Mouse (Mus musculus): Measurements from ENCODE around the gene Ascc1. TPM values are rescaled to one million over a fixed set of nuclear protein-coding genes. Genes with fewer than 3 reads are reported as not detected.
A peak's percentile ranks its signal among the peaks of the same experiment; 100 is the strongest.

Ascc1 gene
- polyA plus RNA-seq, 1 experiment from 2014 or later, result 14.7 TPM

DNA sequence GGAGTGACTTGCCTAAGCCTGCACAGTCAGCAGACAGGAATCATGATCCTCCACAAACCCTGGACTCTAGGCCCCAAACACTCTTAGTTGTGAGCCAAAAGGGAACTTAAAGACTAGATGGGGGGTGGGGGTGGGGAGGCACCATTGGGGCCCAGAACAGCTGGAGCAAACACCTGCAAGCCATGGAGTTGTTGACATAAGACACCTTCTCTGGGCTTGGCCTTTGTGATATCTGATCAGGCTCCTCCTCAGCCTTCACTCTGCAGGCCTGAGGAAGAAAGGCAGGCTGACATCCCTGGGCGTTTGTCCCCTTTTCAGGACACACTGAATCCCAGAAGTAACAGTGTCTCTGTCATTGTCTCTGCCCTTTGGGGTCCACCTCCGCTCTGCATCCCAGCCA, 39.0 kb upstream of the Ascc1 start:
- Histone ChIP-seq H3K27me3 (ENCODE audit: insufficient read depth, low read length) (no peaks in the 10 kb centered on the region), H3K4me2 (ENCODE audit: low read depth, low read length) (no peak overlapping the region), H3K9me3 (ENCODE audit: low read length) (no peaks in the 10 kb centered on the region), H3K27ac (ENCODE audit: low read depth) (peak overlapping the region; percentile 34; the same call in 1 of the 2 replicates), H3K4me3 (ENCODE audit: low read depth, low read length) (no peak overlapping the region), H3K9ac (replicated peaks) (no peak overlapping the region), H3K4me1 (ENCODE audit: insufficient read depth) (peaks cover 15% of the 10 kb centered on the region), H3K36me3 (replicated peaks; ENCODE audit: insufficient read depth, low read length) (no peaks in the 10 kb centered on the region)
- 68% methylated on average over 2 of the region's 2 CpGs for WGBS (ENCODE audit: insufficient replicate concordance)
- ATAC-seq, result no peak
- TF ChIP-seq CTCF (IDR thresholded peaks at IDR 0.05; ENCODE audit: low read depth) (no peak), EP300 (IDR thresholded peaks at IDR 0.05; ENCODE audit: low read depth) (no peak)
- DNase-seq, result no peak

DNA sequence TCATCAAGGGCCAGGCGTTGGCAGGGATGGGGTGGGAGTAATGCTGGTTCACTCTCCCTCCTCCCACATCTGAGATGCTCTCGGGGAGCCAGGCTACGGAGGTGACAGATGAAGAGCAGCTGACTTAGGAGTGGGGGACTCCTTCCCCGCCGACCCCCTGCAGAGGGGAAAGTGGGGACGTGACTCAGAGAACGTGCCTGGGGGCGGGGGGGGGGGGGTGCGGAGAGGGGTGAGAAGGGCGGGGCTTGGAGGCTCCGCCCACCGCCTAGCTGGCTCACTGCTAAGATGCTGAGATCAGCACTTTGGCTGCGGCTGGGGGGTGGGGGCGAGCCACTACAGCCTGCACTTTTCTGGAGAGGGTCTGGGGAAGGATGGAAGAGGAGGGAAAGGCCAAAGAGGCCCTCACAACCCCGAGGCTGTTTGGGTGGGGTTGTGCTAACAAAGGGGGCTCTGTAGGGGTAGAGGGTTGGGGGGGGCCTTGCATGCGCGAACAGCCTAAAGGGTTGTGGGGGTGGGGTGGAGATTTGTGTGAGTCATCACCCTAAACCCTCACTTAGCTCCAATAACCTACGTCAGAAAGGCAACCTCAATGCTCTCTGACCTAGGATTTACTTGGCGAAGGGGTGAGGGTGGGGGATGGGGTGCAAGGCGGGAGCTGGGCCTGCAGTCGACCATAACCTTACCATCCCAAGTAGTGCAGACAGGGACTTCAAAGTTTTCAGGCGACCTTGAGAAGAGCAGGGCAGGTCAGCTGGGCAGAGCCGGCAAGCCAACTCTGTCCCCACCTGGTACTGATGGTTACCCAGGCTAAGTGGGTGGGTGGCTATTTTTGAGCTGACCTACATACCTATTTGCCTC, 37.9 kb upstream of the Ascc1 start:
- Histone ChIP-seq H3K9ac (replicated peaks) (no peak overlapping the region), H3K4me1 (ENCODE audit: insufficient read depth) (peaks cover 20% of the 10 kb centered on the region), H3K9me3 (ENCODE audit: low read length) (no peaks in the 10 kb centered on the region), H3K36me3 (replicated peaks; ENCODE audit: insufficient read depth, low read length) (no peaks in the 10 kb centered on the region), H3K27me3 (ENCODE audit: insufficient read depth, low read length) (no peaks in the 10 kb centered on the region), H3K4me3 (ENCODE audit: low read depth, low read length) (no peak overlapping the region), H3K27ac (ENCODE audit: low read depth) (peak overlapping the region; percentile 34; the same call in 1 of the 2 replicates), H3K4me2 (ENCODE audit: low read depth, low read length) (peak overlapping the region; percentile 36; the same call in 1 of the 2 replicates)
- peak; percentile 14; the same call in 1 of the 2 replicates for ATAC-seq
- 34% methylated on average over 17 of the region's 23 CpGs for WGBS (ENCODE audit: insufficient replicate concordance)
- DNase-seq, result no peak
- TF ChIP-seq CTCF (IDR thresholded peaks at IDR 0.05; ENCODE audit: low read depth), result no peak
- no peak for TF ChIP-seq EP300 (IDR thresholded peaks at IDR 0.05; ENCODE audit: low read depth)

DNA sequence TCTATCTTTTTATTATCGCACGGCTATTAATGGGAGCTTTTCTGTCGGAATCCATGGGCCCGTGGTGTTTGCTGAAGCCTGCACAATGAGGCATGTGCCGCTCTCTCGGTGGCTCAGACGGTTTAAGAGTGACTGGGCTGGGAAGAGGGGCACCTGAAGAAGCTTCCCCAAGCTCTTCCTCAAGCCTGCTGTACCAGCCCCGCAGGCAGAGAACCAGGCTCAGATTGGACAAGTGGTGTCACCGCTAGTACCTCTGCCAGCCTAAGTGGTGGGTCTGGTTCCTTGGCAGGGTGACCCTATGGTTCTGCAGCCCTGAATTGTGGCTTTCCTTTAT, 37.3 kb upstream of the Ascc1 start:
- no peak overlapping the region for H3K4me3 ChIP-seq (ENCODE audit: low read depth, low read length)
- peaks cover 25% of the 10 kb centered on the region for H3K4me1 ChIP-seq (ENCODE audit: insufficient read depth)
- DNase-seq (no peak), ATAC-seq (no peak)
- peak overlapping the region; percentile 34; the same call in 1 of the 2 replicates for H3K27ac ChIP-seq (ENCODE audit: low read depth)
- 63% methylated on average over 9 of the region's 9 CpGs for WGBS (ENCODE audit: insufficient replicate concordance)
- H3K4me2 ChIP-seq (ENCODE audit: low read depth, low read length), result no peak overlapping the region
- no peaks in the 10 kb centered on the region for H3K36me3 ChIP-seq (replicated peaks; ENCODE audit: insufficient read depth, low read length)
- TF ChIP-seq CTCF (IDR thresholded peaks at IDR 0.05; ENCODE audit: low read depth), result no peak
- TF ChIP-seq EP300 (IDR thresholded peaks at IDR 0.05; ENCODE audit: low read depth), result no peak
- no peak overlapping the region for H3K9ac ChIP-seq (replicated peaks)
- H3K9me3 ChIP-seq (ENCODE audit: low read length), result no peaks in the 10 kb centered on the region
- no peaks in the 10 kb centered on the region for H3K27me3 ChIP-seq (ENCODE audit: insufficient read depth, low read length)

DNA sequence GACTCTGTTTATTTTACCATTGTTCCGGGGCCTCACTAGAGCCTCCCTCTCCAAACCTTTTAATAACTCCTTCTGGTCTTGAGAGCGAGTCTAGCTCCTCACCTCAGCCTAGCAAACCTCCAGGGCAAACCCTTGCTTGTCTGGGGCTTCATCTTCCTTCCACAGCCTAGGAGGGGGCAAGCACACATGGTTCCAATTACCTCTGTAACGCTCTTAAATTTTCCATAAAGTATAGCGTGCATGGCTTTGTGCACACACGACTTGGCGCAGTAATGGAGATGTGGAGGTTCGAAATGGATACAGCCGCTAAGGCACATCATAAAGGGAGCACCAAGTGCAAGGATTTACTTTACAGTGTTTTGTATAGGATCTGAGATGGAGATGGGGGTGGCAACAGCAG, 36.8 kb upstream of the Ascc1 start:
- H3K27ac ChIP-seq (ENCODE audit: low read depth), result peak overlapping the region; percentile 34; the same call in 1 of the 2 replicates
- no peaks in the 10 kb centered on the region for H3K9me3 ChIP-seq (ENCODE audit: low read length)
- DNase-seq (no peak), ATAC-seq (no peak)
- WGBS (ENCODE audit: insufficient replicate concordance), result 82% methylated on average over 8 of the region's 8 CpGs
- no peaks in the 10 kb centered on the region for H3K27me3 ChIP-seq (ENCODE audit: insufficient read depth, low read length)
- H3K4me2 ChIP-seq (ENCODE audit: low read depth, low read length), result no peak overlapping the region
- H3K9ac ChIP-seq (replicated peaks), result no peak overlapping the region
- H3K36me3 ChIP-seq (replicated peaks; ENCODE audit: insufficient read depth, low read length), result no peaks in the 10 kb centered on the region
- H3K4me1 ChIP-seq (ENCODE audit: insufficient read depth), result peaks cover 29% of the 10 kb centered on the region
- TF ChIP-seq CTCF (IDR thresholded peaks at IDR 0.05; ENCODE audit: low read depth), result no peak
- TF ChIP-seq EP300 (IDR thresholded peaks at IDR 0.05; ENCODE audit: low read depth), result no peak
- H3K4me3 ChIP-seq (ENCODE audit: low read depth, low read length), result no peak overlapping the region

DNA sequence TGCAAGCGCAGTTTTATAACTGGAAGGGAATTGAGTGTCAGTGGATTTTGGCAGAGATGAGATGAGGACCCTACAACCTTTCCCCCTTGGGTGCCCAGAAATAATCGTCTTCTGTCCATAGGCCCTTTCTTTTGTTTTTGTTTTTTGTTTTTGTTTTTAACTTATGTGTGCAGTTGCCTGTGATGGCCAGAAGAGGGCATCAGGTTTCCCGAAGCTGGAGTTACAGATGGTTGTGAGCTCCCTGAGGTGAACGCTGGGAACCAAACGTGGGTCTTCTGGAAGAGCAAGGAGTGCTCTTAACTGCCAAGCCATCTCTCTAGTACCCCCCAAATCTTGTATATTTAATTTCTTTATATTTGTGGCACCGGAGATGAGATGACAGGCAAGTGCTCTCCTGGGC, 35.9 kb upstream of the Ascc1 start:
- no peak overlapping the region; the same call in 1 of the 2 replicates for H3K27ac ChIP-seq (ENCODE audit: low read depth)
- H3K9ac ChIP-seq (replicated peaks), result no peak overlapping the region
- DNase-seq (no peak), ATAC-seq (no peak)
- no peak overlapping the region for H3K4me3 ChIP-seq (ENCODE audit: low read depth, low read length)
- no peaks in the 10 kb centered on the region for H3K36me3 ChIP-seq (replicated peaks; ENCODE audit: insufficient read depth, low read length)
- WGBS (ENCODE audit: insufficient replicate concordance), result 86% methylated on average over 6 of the region's 6 CpGs
- H3K4me1 ChIP-seq (ENCODE audit: insufficient read depth), result peaks cover 34% of the 10 kb centered on the region
- no peak overlapping the region for H3K4me2 ChIP-seq (ENCODE audit: low read depth, low read length)
- TF ChIP-seq EP300 (IDR thresholded peaks at IDR 0.05; ENCODE audit: low read depth) (no peak), CTCF (IDR thresholded peaks at IDR 0.05; ENCODE audit: low read depth) (peak; percentile 48)
- H3K9me3 ChIP-seq (ENCODE audit: low read length), result no peaks in the 10 kb centered on the region
- no peaks in the 10 kb centered on the region for H3K27me3 ChIP-seq (ENCODE audit: insufficient read depth, low read length)

DNA sequence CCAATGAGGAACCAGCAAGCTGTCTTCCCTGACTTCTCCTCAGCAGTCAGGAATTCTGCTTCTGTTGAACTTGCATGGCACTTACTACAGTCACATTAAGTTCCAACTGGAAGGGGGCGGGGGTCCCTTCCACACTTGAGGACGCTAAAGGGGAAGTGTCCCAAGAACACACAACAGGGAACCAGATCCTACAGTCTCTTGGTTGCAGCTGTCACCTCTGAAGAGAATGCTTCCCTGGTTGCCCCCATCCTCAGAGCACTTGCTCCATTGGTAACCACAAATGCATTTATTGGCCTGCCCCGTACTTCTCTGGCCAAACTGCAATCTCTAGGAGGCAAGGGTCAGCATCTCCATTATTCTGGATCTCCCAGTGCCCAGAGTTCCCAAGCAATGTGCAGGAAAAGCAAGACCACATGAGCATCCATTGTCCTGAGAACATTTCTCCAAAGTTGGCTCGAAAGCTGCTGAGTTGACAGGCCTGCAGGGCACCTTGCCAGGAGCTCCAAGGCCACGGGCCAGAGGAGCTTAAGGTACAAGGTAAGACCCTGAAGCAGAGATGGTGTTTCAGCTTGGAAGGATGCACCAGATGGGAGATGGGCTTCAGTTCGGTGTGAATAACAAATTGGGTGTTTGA, 35.2 kb upstream of the Ascc1 start:
- Histone ChIP-seq H3K4me2 (ENCODE audit: low read depth, low read length) (no peak overlapping the region), H3K27ac (ENCODE audit: low read depth) (peak overlapping the region; percentile 46; the same call in 1 of the 2 replicates), H3K27me3 (ENCODE audit: insufficient read depth, low read length) (no peaks in the 10 kb centered on the region), H3K4me1 (ENCODE audit: insufficient read depth) (peaks cover 38% of the 10 kb centered on the region), H3K9ac (replicated peaks) (no peak overlapping the region), H3K9me3 (ENCODE audit: low read length) (no peaks in the 10 kb centered on the region), H3K4me3 (ENCODE audit: low read depth, low read length) (no peak overlapping the region), H3K36me3 (replicated peaks; ENCODE audit: insufficient read depth, low read length) (no peaks in the 10 kb centered on the region)
- WGBS (ENCODE audit: insufficient replicate concordance), result 59% methylated on average over 6 of the region's 6 CpGs
- DNase-seq, result no peak
- ATAC-seq, result no peak
- TF ChIP-seq EP300 (IDR thresholded peaks at IDR 0.05; ENCODE audit: low read depth) (no peak), CTCF (IDR thresholded peaks at IDR 0.05; ENCODE audit: low read depth) (no peak)

All from liver, postnatal 0 days (tissue).